Mouse (Mus musculus) kidney, embryonic 16.5 days (tissue): ENCODE results near the gene Krtap1-4. TPM values are rescaled to one million over a fixed set of nuclear protein-coding genes. Genes with fewer than 3 reads are reported as not detected.
"Not testable (repeated sequence)": the region's sequence is repeated elsewhere in the genome, so short reads cannot be mapped to it uniquely, and the experiment has no call there.

ENCODE experiments used
- ATAC-seq: fragments of 200-750 bp; cut with Nextera tagmentation; 2 replicates; pipeline ENCODE4 v1.8.0; 2017; ENCODE audit warnings: moderate TSS enrichment; ENCODE audit not compliant: low FRiP score, low TSS enrichment
- H3K27ac ChIP-seq: fragments of 300-500 bp; sonication (generic); 2 replicates; pipeline ENCODE4 v1.5.1; 2014; ENCODE audit warnings: low read length
- H3K27me3 ChIP-seq: fragments of 300-500 bp; sonication (generic); 2 replicates; pipeline ENCODE4 v1.6.1; 2014; ENCODE audit warnings: low read length, control low read depth, mixed read lengths; ENCODE audit not compliant: insufficient read depth
- H3K36me3 ChIP-seq: fragments of 300-500 bp; sonication (generic); 2 replicates; pipeline ENCODE4 v1.6.1; 2014; ENCODE audit warnings: low read length, control low read depth, mixed read lengths; ENCODE audit not compliant: insufficient read depth
- H3K4me1 ChIP-seq: fragments of 300-500 bp; sonication (generic); 2 replicates; pipeline ENCODE4 v1.6.1; 2014; ENCODE audit warnings: low read length, control low read depth, mixed read lengths; ENCODE audit not compliant: insufficient read depth
- H3K4me2 ChIP-seq: fragments of 300-500 bp; sonication (generic); replicated peaks from 2 replicates; pipeline ENCODE4 v1.6.1; 2014; ENCODE audit warnings: low read depth, low read length
- H3K4me3 ChIP-seq: fragments of 300-500 bp; sonication (generic); 2 replicates; pipeline ENCODE4 v1.5.1; 2014; ENCODE audit warnings: mild to moderate bottlenecking, low read length
- H3K9ac ChIP-seq: fragments of 300-500 bp; sonication (generic); replicated peaks from 2 replicates; pipeline ENCODE4 v1.6.1; 2014; ENCODE audit warnings: low read length
- H3K9me3 ChIP-seq: fragments of 300-500 bp; sonication (generic); 2 replicates; pipeline ENCODE4 v1.6.1; 2016; ENCODE audit warnings: low read length, control low read depth
- WGBS: fragments of 180-500 bp; shearing (Covaris S2); extraction: QIAGEN DNeasy Blood & Tissue Kit; methylation state at CpG from one replicate; pipeline ENCODE4 v1.1.7; 2014; 5-methylcytosine and 5-hydroxymethylcytosine counted together
- polyA plus RNA-seq: library from polyadenylated mRNA; unstranded; fragments of >200 nt; fragmentation: Nextera tagmentation; extraction: Ambion mirVana; gene quantifications from 2 replicates; pipeline ENCODE4 v1.2.1, GENCODE M21; 2015

Gene Krtap1-4
- polyA plus RNA-seq: not detected in 2 replicates

GRCm38 (mm10) chr11:99583245-99583704 is at the start of gene Krtap1-4:
TSS of gene Krtap1-4 (minus strand) at chr11:99583654.
- no peak within 1 kb of the TSS for H3K9ac ChIP-seq
- H3K36me3 ChIP-seq: no peaks in the 10 kb centered on the region
- 72% methylated on average over 5 of the region's 5 CpGs for WGBS
- H3K4me1 ChIP-seq: no peaks in the 10 kb centered on the region
- ATAC-seq: no peak
- H3K4me3 ChIP-seq: no peak within 1 kb of the TSS
- H3K9me3 ChIP-seq: no peaks in the 10 kb centered on the region
- no peak within 1 kb of the TSS for H3K4me2 ChIP-seq
- H3K27me3 ChIP-seq: no peaks in the 10 kb centered on the region
- H3K27ac ChIP-seq: no peak within 1 kb of the TSS

DNA sequence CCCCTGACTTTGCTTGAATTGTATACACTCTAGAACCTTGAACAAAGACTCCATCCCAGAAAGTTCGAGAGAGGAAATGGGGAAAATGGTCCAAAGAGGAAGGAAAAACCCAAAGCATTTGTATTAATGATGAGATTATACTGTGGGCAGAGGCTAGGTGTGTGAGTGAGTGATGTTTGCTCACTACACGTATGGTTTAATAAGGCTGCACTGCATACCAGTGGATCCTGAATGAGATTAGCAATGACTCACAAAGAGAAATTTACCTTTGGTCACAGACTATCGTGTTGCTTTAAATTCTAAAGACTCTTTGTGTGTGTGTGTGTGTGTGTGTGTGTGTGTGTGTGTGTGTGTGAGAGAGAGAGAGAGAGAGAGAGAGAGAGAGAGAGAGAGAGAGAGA is 47.4 kb upstream of the Krtap1-4 start:
- no peak overlapping the region for H3K4me3 ChIP-seq
- no peak overlapping the region for H3K27ac ChIP-seq
- H3K9me3 ChIP-seq: no peaks in the 10 kb centered on the region
- H3K4me2 ChIP-seq: no peak overlapping the region
- WGBS: 70% methylated on average over 3 of the region's 3 CpGs
- no peak for ATAC-seq
- H3K27me3 ChIP-seq: no peaks in the 10 kb centered on the region
- no peak overlapping the region for H3K9ac ChIP-seq
- no peaks in the 10 kb centered on the region for H3K36me3 ChIP-seq
- no peaks in the 10 kb centered on the region for H3K4me1 ChIP-seq

DNA sequence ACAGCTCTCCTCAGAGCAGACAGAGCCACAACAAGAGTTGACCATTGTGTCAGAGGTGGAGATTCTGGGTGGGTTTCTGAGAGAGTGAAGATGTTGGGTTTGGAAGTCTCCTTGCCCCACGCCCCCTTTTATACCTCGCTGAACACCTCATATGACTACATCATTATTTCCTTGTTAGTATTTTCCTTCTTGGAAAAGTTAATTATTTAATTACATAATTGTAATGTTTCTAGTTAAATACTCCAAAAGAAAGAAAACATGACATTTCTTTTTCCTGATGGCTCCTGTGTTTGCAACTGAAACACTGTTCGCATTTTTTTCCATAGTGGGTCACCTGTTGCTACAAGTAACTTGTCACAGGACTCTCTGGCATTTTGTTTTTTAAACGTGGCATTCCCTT is 44.7 kb upstream of the Krtap1-4 start, which contains the start of gene Krtap4-1:
TSS of gene Krtap4-1 (minus strand) at position 101 of the 400 bp plus-strand sequence.
- Histone ChIP-seq H3K9ac (no peak within 1 kb of the TSS), H3K4me1 (no peaks in the 10 kb centered on the region), H3K4me3 (no peak within 1 kb of the TSS), H3K4me2 (no peak within 1 kb of the TSS), H3K27ac (no peak within 1 kb of the TSS), H3K36me3 (no peaks in the 10 kb centered on the region), H3K27me3 (no peaks in the 10 kb centered on the region), H3K9me3 (no peaks in the 10 kb centered on the region)
- ATAC-seq: no peak
- 78% methylated on average over 4 of the region's 4 CpGs for WGBS

DNA sequence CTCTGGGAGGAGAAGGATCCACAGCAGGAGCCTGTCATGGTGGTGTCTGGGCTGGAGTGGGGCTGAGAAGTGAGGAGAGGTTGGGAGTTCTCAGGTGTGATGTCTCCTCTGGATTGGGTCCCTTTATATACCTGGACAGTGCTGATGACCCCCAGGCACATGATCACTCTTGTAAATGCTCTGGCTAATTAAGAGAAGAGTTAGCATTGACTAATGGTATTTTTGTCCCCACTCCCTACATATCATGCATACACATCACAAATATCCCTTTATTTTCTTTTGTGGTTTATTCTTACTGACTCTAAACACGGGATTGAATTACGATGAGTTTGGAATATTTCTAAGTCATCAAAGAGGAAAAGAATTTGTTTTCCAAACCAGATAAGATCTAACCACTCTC is 36.9 kb upstream of the Krtap1-4 start, which contains the start of gene Gm11562:
TSS of gene Gm11562 (minus strand) at position 101 of the 400 bp plus-strand sequence.
- H3K4me1 ChIP-seq: no peaks in the 10 kb centered on the region
- 65% methylated on average over 2 of the region's 2 CpGs for WGBS
- no peaks in the 10 kb centered on the region for H3K9me3 ChIP-seq
- no peak for ATAC-seq
- no peak within 1 kb of the TSS for H3K4me3 ChIP-seq
- no peak within 1 kb of the TSS for H3K4me2 ChIP-seq
- no peak within 1 kb of the TSS for H3K27ac ChIP-seq
- H3K36me3 ChIP-seq: no peaks in the 10 kb centered on the region
- no peak within 1 kb of the TSS for H3K9ac ChIP-seq
- no peaks in the 10 kb centered on the region for H3K27me3 ChIP-seq

- ATAC-seq: no peak
- H3K27me3 ChIP-seq: no peaks in the 10 kb centered on the region
- H3K9me3 ChIP-seq: no peaks in the 10 kb centered on the region
- no peaks in the 10 kb centered on the region for H3K4me1 ChIP-seq
- H3K4me3 ChIP-seq: no peak within 1 kb of the TSS
- no peak within 1 kb of the TSS for H3K27ac ChIP-seq
- WGBS: 70% methylated on average over 3 of the region's 3 CpGs
- no peak within 1 kb of the TSS for H3K9ac ChIP-seq
- H3K4me2 ChIP-seq: no peak within 1 kb of the TSS
- H3K36me3 ChIP-seq: no peaks in the 10 kb centered on the region
These were observed 31.4 kb upstream of the Krtap1-4 start, which contains the start of gene Krtap2-4 for GRCm38 (mm10) chr11:99614796-99615363. TSS of gene Krtap2-4 (minus strand) at chr11:99614846.

DNA sequence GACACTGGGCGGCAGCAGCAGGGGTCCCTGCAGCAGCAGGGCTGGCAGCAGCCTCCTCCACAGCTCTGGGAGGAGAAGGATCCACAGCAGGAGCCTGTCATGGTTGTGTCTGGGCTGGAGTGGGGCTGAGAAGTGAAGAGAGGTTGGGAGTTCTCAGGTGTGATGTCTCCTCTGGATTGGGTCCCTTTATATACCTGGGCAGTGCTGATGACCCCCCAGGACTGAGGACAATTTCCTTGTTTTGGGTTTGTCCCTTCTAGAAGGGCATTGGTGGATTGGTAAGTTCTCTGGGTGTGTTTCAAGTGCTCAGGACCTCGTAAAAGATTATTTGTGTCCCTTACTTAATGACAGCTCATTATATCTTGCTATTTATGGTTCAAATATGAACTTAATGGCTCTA is 26.6 kb upstream of the Krtap1-4 start, which contains the start of gene Gm11937:
TSS of gene Gm11937 (minus strand) at position 101 of the 400 bp plus-strand sequence.
- not testable (repeated sequence) for H3K4me2 ChIP-seq, H3K27me3 ChIP-seq, H3K27ac ChIP-seq, H3K4me3 ChIP-seq, H3K36me3 ChIP-seq, H3K9ac ChIP-seq, H3K9me3 ChIP-seq, H3K4me1 ChIP-seq, ATAC-seq
- whole genome bisulfite sequencing: 43% methylated on average over 2 of the region's 2 CpGs

DNA sequence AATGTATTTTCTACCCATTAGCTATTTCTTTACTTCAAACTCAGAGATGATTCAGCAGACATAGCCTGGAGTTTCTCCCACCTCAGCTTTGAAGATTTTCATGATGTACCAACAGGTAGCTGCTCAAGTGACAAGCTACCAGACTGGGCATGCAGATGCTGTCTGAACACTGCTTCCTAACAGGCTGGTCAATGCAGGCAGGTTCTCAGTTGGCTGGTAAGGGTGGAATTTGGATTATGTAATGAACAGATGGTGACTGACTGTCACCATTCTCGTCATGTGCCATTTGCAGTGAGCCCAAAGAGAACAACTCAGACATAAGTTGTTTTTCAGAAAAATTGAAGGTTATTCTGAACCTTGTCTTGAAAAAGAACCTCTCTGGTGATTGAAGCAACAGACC is 25.7 kb upstream of the Krtap1-4 start:
- H3K4me1 ChIP-seq: no peaks in the 10 kb centered on the region
- no peak overlapping the region for H3K4me3 ChIP-seq
- H3K27ac ChIP-seq: no peak overlapping the region
- WGBS: 61% methylated on average over 1 of the region's 1 CpGs
- no peaks in the 10 kb centered on the region for H3K27me3 ChIP-seq
- ATAC-seq: no peak
- H3K4me2 ChIP-seq: no peak overlapping the region
- no peaks in the 10 kb centered on the region for H3K9me3 ChIP-seq
- H3K36me3 ChIP-seq: no peaks in the 10 kb centered on the region
- H3K9ac ChIP-seq: no peak overlapping the region

DNA sequence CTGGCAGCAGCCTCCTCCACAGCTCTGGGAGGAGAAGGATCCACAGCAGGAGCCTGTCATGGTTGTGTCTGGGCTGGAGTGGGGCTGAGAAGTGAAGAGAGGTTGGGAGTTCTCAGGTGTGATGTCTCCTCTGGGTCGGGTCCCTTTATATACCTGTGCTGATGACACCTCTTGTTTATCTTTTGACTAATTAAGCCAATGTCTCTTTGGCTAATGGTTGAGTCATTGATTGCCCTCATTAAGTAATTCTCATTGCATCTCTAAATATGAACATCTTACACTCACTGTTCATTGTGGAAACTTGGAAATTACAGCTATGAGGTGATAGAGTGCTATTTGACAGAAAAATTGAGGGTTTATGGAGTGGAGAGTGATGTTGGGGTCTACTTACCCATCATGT is 19.8 kb upstream of the Krtap1-4 start, which contains the start of gene Gm11938:
TSS of gene Gm11938 (minus strand) at position 101 of the 400 bp plus-strand sequence.
- H3K4me1 ChIP-seq, H3K9me3 ChIP-seq, ATAC-seq, H3K4me2 ChIP-seq, H3K27me3 ChIP-seq, H3K4me3 ChIP-seq, H3K36me3 ChIP-seq, H3K27ac ChIP-seq, H3K9ac ChIP-seq: not testable (repeated sequence)
- WGBS: 47% methylated on average over 1 of the region's 1 CpGs

DNA sequence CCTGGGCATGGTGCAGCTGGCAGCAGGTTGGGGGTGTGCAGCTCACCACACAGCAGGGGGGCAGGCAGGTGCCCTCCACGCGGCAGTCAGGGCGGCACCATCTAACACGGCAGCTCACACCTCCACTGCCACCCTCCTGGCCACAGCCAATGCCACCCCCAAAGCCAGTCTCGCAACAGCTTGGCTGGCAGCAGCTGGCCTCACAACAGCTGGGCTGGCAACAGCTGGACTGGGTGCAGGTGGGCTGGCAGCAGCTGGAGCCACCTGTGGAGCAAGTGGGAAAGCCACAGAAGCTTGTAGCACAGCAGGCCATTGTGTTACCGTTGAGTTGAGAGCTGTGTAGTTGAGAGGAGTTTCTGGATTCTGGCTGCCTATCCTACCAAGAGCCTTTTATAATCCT is 14.3 kb upstream of the Krtap1-4 start, which contains the start of gene Krtap9-3:
TSS of gene Krtap9-3 (minus strand) at position 364 of the 400 bp plus-strand sequence.
- H3K9me3 ChIP-seq, H3K4me2 ChIP-seq, H3K4me1 ChIP-seq, ATAC-seq, H3K27ac ChIP-seq, H3K27me3 ChIP-seq, H3K4me3 ChIP-seq, H3K9ac ChIP-seq, H3K36me3 ChIP-seq: not testable (repeated sequence)
- 80% methylated on average over 3 of the region's 6 CpGs for WGBS

DNA sequence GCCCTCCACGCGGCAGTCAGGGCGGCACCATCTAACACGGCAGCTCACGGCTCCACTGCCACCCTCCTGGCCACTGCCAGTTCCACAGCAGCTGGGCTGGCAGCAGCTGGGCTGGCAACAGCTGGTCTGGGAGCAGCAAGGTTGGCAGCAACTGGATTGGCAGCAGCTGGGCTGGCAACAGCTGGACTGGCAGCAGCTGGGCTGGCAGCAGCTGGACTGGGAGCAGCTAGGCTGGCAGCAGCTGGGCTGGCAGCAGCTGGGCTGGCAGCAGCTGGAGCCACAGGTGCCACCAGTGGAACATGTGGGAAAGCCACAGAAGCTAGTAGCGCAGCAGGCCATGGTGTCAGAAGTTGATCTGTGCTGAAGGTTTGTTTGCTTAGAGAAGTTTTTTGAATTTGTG is 7.5 kb upstream of the Krtap1-4 start, which contains the start of gene Krtap1-3:
TSS of gene Krtap1-3 (minus strand) at position 359 of the 400 bp plus-strand sequence.
- H3K36me3 ChIP-seq: no peaks in the 10 kb centered on the region
- no peaks in the 10 kb centered on the region for H3K4me1 ChIP-seq
- H3K4me3 ChIP-seq: no peak within 1 kb of the TSS
- ATAC-seq: no peak
- no peak within 1 kb of the TSS for H3K4me2 ChIP-seq
- H3K27ac ChIP-seq: no peak within 1 kb of the TSS
- H3K9me3 ChIP-seq: no peaks in the 10 kb centered on the region
- no peaks in the 10 kb centered on the region for H3K27me3 ChIP-seq
- 91% methylated on average over 6 of the region's 6 CpGs for WGBS
- no peak within 1 kb of the TSS for H3K9ac ChIP-seq
